Mouse (Mus musculus) splenic B cell, adult 2 months (primary cell): ENCODE data around the gene Nsun3.
"Not testable (repeated sequence)": the region's sequence is repeated elsewhere in the genome, so short reads cannot be mapped to it uniquely, and the experiment has no call there.

Source experiments
- DNase-seq: peaks from one replicate; pipeline ENCODE4 v3.0.0-alpha.2; 2011; ENCODE audit warnings: low read depth, low spot score
- H3K27me3 ChIP-seq: 2 replicates; pipeline ENCODE4 v1.6.1; 2012; ENCODE audit warnings: mild to moderate bottlenecking, low read length, moderate library complexity, mixed read lengths; ENCODE audit not compliant: control insufficient read depth, poor library complexity, insufficient read depth, severe bottlenecking
- H3K36me3 ChIP-seq: 2 replicates; pipeline ENCODE4 v1.6.1; 2012; ENCODE audit warnings: mild to moderate bottlenecking, low read length, moderate library complexity, mixed read lengths; ENCODE audit not compliant: control insufficient read depth, poor library complexity, insufficient read depth, severe bottlenecking

Gene Nsun3

DNA sequence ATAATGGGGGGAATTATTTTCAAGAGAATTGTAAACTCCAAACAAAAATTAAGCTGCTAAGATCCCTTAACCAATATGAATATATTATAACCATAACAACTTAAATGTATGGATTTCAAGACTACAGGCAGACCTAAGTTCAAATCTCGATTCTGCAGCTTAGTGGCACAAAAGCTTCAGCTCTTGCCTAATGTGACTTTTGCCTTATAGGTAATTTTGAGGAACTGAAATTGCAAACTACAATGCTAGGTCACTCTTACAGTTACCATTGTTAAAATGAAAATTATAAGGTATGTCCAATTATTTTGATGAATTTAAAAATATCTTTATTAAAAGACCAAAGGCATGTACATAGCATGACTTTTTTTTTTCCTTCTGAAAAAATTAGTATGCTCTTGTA lies 10.0 kb upstream of the Nsun3 start:
- DNase-seq = no peak

DNA sequence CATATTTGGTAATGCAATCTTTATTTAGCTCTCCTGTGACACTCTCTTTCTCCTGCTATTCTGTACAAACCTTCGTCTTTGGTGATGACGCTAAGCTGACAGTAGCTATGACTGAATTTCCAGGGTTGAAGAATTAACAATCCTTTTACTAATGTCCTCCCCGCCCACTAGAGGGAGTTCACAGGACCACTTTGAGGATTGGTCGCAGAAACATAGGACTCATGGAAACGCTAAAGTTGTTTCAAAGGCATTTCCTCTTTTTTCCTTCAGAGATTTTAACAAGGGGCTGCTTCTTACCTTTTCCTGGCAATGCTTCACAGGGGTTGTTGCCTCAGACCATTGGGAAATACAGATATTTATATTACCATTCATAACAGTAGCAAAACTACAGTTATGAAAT lies 4.4 kb downstream of the Nsun3 start:
- Histone ChIP-seq H3K36me3 (no peaks in the 10 kb centered on the region; the same call in 1 of the 2 replicates), H3K27me3 (no peaks in the 10 kb centered on the region)
- peak; percentile 50 for DNase-seq

More for the DNA sequence above, 10.0 kb upstream of the Nsun3 start:
- Histone ChIP-seq H3K27me3 (no peaks in the 10 kb centered on the region), H3K36me3 (no peaks in the 10 kb centered on the region)

GRCm38 (mm10) chr16:62778282-62778681 lies 8.3 kb downstream of the Nsun3 start:
- Histone ChIP-seq H3K27me3 (no peaks in the 10 kb centered on the region), H3K36me3 (no peaks in the 10 kb centered on the region; the same call in 1 of the 2 replicates)
- DNase-seq = no peak

- H3K36me3 ChIP-seq = no peaks in the 10 kb centered on the region; the same call in 1 of the 2 replicates
- DNase-seq = no peak
- no peaks in the 10 kb centered on the region for H3K27me3 ChIP-seq
Measured at GRCm38 (mm10) chr16:62776034-62776433, 10.6 kb downstream of the Nsun3 start.

DNA sequence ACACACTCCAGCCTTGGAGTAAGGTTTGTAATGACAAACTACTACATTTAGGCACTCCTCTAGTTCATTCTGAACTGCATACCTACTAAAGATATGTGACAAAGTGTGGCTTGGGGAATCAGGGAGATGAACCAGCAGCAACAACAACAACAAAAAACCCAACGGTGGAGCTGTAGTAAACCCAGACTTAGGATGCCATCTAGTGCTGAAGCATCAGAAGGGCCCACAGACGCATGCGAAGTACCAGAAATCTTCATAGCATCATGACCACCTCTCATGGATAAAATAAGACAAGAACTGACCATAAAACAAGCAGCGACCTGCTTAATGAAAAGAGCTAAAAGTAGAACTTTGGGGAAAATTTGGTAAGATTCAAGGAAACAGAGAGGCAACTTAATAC lies 13.2 kb downstream of the Nsun3 start:
- peaks cover 1% of the 10 kb centered on the region for H3K36me3 ChIP-seq
- no peak for DNase-seq

DNA sequence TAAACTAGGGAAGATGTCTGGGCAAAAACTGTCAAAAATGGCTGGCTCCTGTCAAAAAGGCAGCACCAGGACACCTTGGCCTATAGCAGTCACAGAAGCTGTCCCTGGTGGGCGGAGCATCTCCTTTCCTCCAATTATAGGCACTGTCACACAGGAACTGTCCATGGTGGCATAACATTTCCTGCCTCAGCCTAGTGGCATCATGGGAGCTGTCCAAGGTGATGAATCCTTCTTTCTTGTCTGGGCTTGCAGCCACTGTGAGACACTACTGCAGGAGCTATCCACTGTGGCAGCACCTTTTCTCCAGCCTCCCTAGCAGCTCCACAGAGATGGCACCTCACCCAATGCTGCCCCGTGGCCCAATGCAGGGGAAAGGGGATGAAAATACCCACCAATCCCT lies 28.3 kb downstream of the Nsun3 start:
- Histone ChIP-seq H3K36me3 (peaks cover 2% of the 10 kb centered on the region; the same call in 1 of the 2 replicates), H3K27me3 (no peaks in the 10 kb centered on the region; the same call in none of the 2 replicates)
- peak; percentile 71 for DNase-seq

More for the DNA sequence above, 13.2 kb downstream of the Nsun3 start:
- no peaks in the 10 kb centered on the region for H3K27me3 ChIP-seq

DNA sequence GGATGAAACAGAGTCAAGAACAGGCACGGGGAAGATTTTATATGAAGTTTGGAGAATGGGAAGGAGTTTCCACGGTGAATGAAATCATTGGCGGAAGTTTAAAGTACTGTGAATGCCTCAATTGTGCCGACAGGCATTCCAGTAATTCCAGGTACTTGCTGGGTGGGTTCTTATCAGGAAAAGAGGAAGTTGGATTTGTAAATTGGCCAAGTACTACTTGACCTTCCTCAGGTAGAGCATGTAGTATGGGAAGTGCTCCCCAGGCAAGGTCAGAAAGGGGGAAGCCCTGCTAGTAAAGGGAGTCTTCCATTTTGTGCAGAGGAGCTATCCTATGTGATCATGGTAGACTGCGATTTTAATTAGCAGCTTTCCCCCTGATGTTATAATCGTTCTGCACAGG lies 31.3 kb downstream of the Nsun3 start:
- DNase-seq = no peak
- Histone ChIP-seq H3K27me3 (no peaks in the 10 kb centered on the region; the same call in 1 of the 2 replicates), H3K36me3 (no peaks in the 10 kb centered on the region; the same call in 1 of the 2 replicates)

GRCm38 (mm10) chr16:62753597-62753996 lies 33.0 kb downstream of the Nsun3 start:
- Histone ChIP-seq H3K27me3 (no peaks in the 10 kb centered on the region; the same call in 1 of the 2 replicates), H3K36me3 (no peaks in the 10 kb centered on the region; the same call in 1 of the 2 replicates)
- DNase-seq = no peak

DNA sequence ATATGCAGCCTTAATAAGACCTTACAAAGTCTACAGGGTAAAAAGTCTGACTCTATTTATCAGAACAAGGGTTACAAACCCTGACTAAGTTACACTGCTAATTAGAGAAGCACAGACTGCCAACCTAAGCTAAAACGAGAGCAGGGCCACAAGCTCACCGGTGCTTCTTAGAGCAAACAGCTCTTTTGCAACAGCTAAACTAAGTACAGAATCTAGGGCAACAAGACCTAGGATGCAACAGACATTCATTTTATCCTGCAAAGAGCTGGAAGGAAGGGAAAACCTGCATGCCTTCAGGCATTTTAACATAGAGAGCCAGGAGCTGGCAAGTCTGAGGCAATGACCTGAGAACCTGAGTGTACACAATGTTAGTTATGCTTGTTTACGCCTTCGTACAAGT lies 33.5 kb downstream of the Nsun3 start:
- no peaks in the 10 kb centered on the region for H3K36me3 ChIP-seq
- no peaks in the 10 kb centered on the region; the same call in 1 of the 2 replicates for H3K27me3 ChIP-seq
- DNase-seq = no peak

- DNase-seq = peak; percentile 31
- H3K27me3 ChIP-seq = no peaks in the 10 kb centered on the region
- H3K36me3 ChIP-seq = no peaks in the 10 kb centered on the region
Measured at GRCm38 (mm10) chr16:62745875-62746274, 40.7 kb downstream of the Nsun3 start.

DNA sequence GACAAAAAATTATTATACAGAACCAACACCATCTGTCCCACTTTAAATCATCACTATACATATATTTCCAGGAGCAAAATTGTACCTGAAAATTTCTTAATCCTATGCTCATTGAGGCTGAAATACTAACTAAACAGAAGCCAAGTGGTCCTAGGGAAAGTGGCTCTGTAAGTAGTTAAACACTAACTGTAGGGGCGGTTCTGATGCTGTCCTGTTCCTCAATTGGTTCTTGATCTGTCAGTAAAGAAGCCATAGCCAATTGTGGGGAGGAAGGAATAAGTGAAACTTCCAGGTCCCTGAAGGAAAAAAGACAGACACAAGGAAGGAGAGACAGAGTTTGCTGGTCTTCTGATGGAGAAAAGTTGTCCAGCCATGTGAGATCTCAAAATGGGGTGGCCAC lies 52.3 kb downstream of the Nsun3 start:
- no peaks in the 10 kb centered on the region for H3K27me3 ChIP-seq
- no peaks in the 10 kb centered on the region for H3K36me3 ChIP-seq
- DNase-seq = no peak

DNA sequence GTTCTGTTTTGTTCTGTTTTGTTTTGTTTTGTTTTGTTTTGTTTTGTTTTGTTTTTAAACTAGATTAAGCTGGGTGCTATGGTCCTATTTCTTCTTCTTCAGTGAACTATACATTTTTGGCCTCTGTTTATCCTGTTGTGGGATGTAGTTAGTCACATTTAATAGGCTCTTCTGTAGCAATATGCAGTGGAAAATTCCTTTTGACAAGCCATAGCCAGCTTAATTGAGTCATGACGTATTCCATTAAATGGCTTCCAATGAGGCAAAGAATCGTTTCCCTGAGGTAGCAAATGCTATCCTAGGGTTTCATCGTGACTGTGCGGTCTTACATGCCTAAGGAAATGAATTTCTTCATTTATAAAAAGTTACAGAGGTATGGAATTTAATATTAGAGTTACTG lies 56.3 kb downstream of the Nsun3 start:
- no peak for DNase-seq
- Histone ChIP-seq H3K36me3 (no peaks in the 10 kb centered on the region), H3K27me3 (no peaks in the 10 kb centered on the region)

GRCm38 (mm10) chr16:62729846-62730245 lies 56.8 kb downstream of the Nsun3 start:
- DNase-seq = no peak
- no peaks in the 10 kb centered on the region for H3K36me3 ChIP-seq
- no peaks in the 10 kb centered on the region for H3K27me3 ChIP-seq

DNA sequence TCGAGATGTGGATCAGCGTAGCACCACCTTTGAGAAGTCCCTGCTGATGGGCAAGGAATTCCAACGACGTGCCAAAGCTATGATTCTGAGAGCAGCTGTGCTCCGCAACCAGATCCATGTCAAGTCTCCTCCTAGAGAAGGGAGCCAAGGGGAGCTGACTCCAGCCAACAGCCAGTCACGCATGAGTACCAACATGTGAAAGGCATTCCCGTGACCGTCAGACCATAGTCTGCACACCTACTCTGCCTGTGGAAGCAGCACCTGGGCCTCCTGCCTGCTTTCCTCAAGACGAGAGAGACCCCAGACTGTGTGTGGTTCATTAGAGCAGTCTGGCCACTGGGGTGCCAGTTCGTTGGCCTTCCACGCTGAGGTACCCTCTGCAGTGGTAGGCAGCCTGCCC lies 68.4 kb downstream of the Nsun3 start:
- H3K36me3 ChIP-seq, DNase-seq, H3K27me3 ChIP-seq: not testable (repeated sequence)

- Histone ChIP-seq H3K27me3 (no peaks in the 10 kb centered on the region), H3K36me3 (no peaks in the 10 kb centered on the region)
- DNase-seq = no peak
Measured at GRCm38 (mm10) chr16:62690436-62690835, 96.2 kb downstream of the Nsun3 start.

DNA sequence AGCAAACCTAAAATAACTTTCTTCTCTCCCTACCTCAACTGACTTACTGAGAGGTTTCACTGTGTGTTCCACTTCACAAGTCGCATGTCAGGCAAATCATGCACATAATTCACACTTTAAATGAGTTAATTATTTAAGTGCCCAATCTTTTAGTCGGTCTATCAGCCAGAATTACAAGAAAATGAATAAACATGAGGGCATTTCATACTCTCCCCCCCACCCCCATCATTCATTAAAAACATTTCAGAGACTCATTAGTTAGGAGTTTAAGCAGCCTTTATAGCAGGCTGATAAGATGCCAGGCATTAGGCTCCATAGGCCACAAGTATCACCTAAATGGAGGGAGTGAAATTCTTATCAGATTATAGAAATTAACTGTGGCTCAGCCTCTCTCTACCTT lies 100.5 kb downstream of the Nsun3 start:
- DNase-seq = no peak
- Histone ChIP-seq H3K36me3 (no peaks in the 10 kb centered on the region), H3K27me3 (no peaks in the 10 kb centered on the region)
